In the genomic region with DNA sequence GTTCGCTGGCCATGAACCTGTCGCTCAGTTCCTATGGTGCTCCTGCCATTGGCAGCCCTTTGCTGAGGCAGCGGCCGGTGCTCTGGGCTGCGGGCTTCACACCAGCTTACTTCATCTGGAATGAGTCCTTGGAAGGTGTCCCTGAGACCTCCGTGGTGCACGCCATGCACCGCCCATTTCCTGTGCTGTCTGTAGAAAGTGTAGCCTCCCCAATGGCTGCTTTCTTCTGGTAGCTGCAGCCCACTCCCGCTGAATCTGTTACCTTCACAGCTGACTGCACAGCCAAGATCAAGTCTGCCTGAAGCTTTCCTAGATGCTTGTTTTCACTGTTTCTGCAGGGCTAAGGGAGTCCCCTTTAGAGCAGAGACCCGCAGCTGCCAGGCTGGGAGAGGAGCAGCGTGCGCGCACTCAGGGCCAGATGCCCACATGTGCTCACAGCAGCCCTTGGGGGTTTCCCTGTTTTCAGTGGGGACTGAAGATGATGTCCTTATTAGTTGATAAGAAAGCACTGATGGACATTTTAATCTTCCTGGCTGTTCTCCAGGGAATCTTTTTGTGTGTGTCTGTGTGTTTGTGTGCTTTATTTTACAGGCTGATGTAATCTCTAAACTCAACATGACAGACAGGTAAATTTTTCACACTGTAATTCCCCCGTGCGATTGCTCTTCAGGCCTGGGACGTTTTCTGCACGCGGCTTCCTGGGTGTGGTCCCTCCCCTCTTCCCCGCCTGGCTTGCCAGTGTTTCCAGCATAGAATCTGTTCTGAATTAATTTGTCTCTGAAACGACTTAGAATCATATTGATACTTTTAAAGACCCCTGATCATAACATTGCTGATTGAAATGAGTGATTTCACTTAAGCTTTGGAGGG, we compare ENCODE assay signal across 9 mouse cellular contexts. TPM values are rescaled to one million over a fixed set of nuclear protein-coding genes. Genes with fewer than 3 reads are reported as not detected.
DNase-seq lines count a peak whose midpoint lies in the region; ATAC-seq and TF ChIP-seq lines count a peak whose summit lies in the region.
"Had no signal": no experiment of that assay in that cellular context is flagged by ENCODE, and none has a peak within 500 bp of the region (broad histone marks: within the 10 kb centered on the region; RNA-seq: fewer than 3 reads in every experiment).

No protein-coding gene starts in this region.

- TF ChIP-seq EP300 in CH12.LX (IDR thresholded peaks at IDR 0.05; ENCODE audit: low read length), result no peak; the same call in 1 of the 2 replicates

- 74% methylated on average over 20 of the region's 20 CpGs for WGBS in hindbrain, embryonic 16.5 days
- 89% methylated on average over 20 of the region's 20 CpGs for WGBS in hindbrain, embryonic 11.5 days
- WGBS in embryonic facial prominence, embryonic 13.5 days, result 61% methylated on average over 20 of the region's 20 CpGs

- no peak overlapping the region for H3K9ac ChIP-seq in hindbrain, embryonic 16.5 days (ENCODE audit: low read depth, low read length)
- no peak overlapping the region for H3K9ac ChIP-seq in hindbrain, embryonic 11.5 days (ENCODE audit: low read depth, low read length)
- H3K9ac ChIP-seq in CH12.LX (ENCODE audit: insufficient read depth, low read depth), result peak overlapping the region; percentile 46
- peak overlapping the region; percentile 37 for H3K9ac ChIP-seq in embryonic facial prominence, embryonic 13.5 days
- H3K9ac ChIP-seq: lung, embryonic 14.5 days had no signal

- H3K4me1 ChIP-seq in hindbrain, embryonic 16.5 days (ENCODE audit: control insufficient read depth, insufficient read depth, low read depth, low read length), result no peaks in the 10 kb centered on the region; the same call in none of the 2 replicates
- no peaks in the 10 kb centered on the region for H3K4me1 ChIP-seq in hindbrain, embryonic 11.5 days (replicated peaks; ENCODE audit: control insufficient read depth, insufficient read depth, low read length)
- H3K4me1 ChIP-seq in CH12.LX (ENCODE audit: control insufficient read depth in 1 of 2, insufficient read depth in 2 of 2), result peaks cover 21 to 52% of the 10 kb centered on the region in 2 experiments
- peaks cover 17% of the 10 kb centered on the region for H3K4me1 ChIP-seq in embryonic facial prominence, embryonic 13.5 days

- TF ChIP-seq CTCF in CH12.LX (conservative IDR thresholded peaks at IDR 0.05 in 1 of 2, IDR thresholded peaks at IDR 0.05 in 1 of 2; ENCODE audit: low read depth in 2 of 2, low read length in 2 of 2), result no peak

- dilution Hi-C loops in CH12.LX (cut with MboI; ENCODE audit: extremely low pct_ligation_motif_present, extremely low pct_unique_long_range_greater_than_20kb, low sequenced_read_pairs), result no loop called here

- no peak for TF ChIP-seq POLR2A in CH12.LX (IDR thresholded peaks at IDR 0.05; ENCODE audit: low read depth, low read length)

- DNase-seq in hindbrain, embryonic 11.5 days (ENCODE audit: low spot score), result no peak
- DNase-seq in A20 (ENCODE audit: low read depth, low spot score) (peak; percentile 88), CH12.LX (ENCODE audit: extremely low read depth) (peak; percentile 77)
- no peak for DNase-seq in lung, postnatal 4 days
- no peak for DNase-seq in c-Kit-positive CD71-positive TER-119-positive erythroid progenitor cells, embryonic 14.5 days (ENCODE audit: low spot score)
- no peak for DNase-seq in left cerebral cortex, adult 18-20 months (ENCODE audit: low spot score in 2 of 2)
- DNase-seq: lung, embryonic 14.5 days had no signal

- in situ Hi-C loops in CH12.LX (cut with MboI; ENCODE audit: low pct_ligation_motif_present, low pct_unique_long_range_greater_than_20kb, low sequenced_read_pairs), result no loop called here

- H3K4me3 ChIP-seq in hindbrain, embryonic 16.5 days (ENCODE audit: low read length), result no peak overlapping the region
- H3K4me3 ChIP-seq in hindbrain, embryonic 11.5 days (ENCODE audit: low read depth, low read length), result no peak overlapping the region
- no peak overlapping the region for H3K4me3 ChIP-seq in CH12.LX (replicated peaks in 1 of 3; ENCODE audit: low read depth in 2 of 3, low read length in 2 of 3, poor library complexity in 1 of 3)
- no peak overlapping the region for H3K4me3 ChIP-seq in embryonic facial prominence, embryonic 13.5 days

- no peaks in the 10 kb centered on the region for H3K27me3 ChIP-seq in hindbrain, embryonic 16.5 days (replicated peaks; ENCODE audit: control insufficient read depth, insufficient read depth, low read length)
- H3K27me3 ChIP-seq in hindbrain, embryonic 11.5 days (ENCODE audit: control insufficient read depth, insufficient read depth, low read length), result no peaks in the 10 kb centered on the region
- H3K27me3 ChIP-seq in CH12.LX (replicated peaks), result no peaks in the 10 kb centered on the region
- no peaks in the 10 kb centered on the region for H3K27me3 ChIP-seq in embryonic facial prominence, embryonic 13.5 days

- H3K9me3 ChIP-seq in hindbrain, embryonic 16.5 days (ENCODE audit: control insufficient read depth, low read length), result no peaks in the 10 kb centered on the region
- no peaks in the 10 kb centered on the region for H3K9me3 ChIP-seq in hindbrain, embryonic 11.5 days (ENCODE audit: control insufficient read depth, low read length)
- H3K9me3 ChIP-seq in CH12.LX (replicated peaks; ENCODE audit: low read length), result no peaks in the 10 kb centered on the region
- no peaks in the 10 kb centered on the region for H3K9me3 ChIP-seq in embryonic facial prominence, embryonic 13.5 days

- ATAC-seq in hindbrain, embryonic 16.5 days, result peak; percentile 50; the same call in 1 of the 2 replicates
- no peak for ATAC-seq in hindbrain, embryonic 11.5 days (ENCODE audit: low FRiP score)
- ATAC-seq in embryonic facial prominence, embryonic 13.5 days (ENCODE audit: insufficient number of reproducible peaks, insufficient read depth, low FRiP score, low TSS enrichment, low read depth), result no peak

- H3K36me3 ChIP-seq in hindbrain, embryonic 16.5 days (ENCODE audit: control insufficient read depth, insufficient read depth, low read length), result peaks cover 12% of the 10 kb centered on the region
- peaks cover 6% of the 10 kb centered on the region for H3K36me3 ChIP-seq in hindbrain, embryonic 11.5 days (ENCODE audit: control insufficient read depth, insufficient read depth, low read length)
- peaks cover 67 to 85% of the 10 kb centered on the region in 2 experiments for H3K36me3 ChIP-seq in CH12.LX (replicated peaks in 1 of 2; ENCODE audit: control insufficient read depth in 1 of 2, insufficient read depth in 1 of 2, low read length in 1 of 2)
- peaks cover 76% of the 10 kb centered on the region for H3K36me3 ChIP-seq in embryonic facial prominence, embryonic 13.5 days

- H3K27ac ChIP-seq in hindbrain, embryonic 16.5 days (ENCODE audit: low read depth, low read length), result peak overlapping the region; percentile 31; the same call in 1 of the 2 replicates
- no peak overlapping the region for H3K27ac ChIP-seq in hindbrain, embryonic 11.5 days (ENCODE audit: low read depth, low read length)
- H3K27ac ChIP-seq in CH12.LX (ENCODE audit: insufficient read depth, low read depth), result peak overlapping the region; percentile 86
- H3K27ac ChIP-seq in embryonic facial prominence, embryonic 13.5 days, result peak overlapping the region; percentile 75

- no peak for TF ChIP-seq RAD21 in CH12.LX (IDR thresholded peaks at IDR 0.05; ENCODE audit: low read depth, low read length)

- H3K79me2 ChIP-seq in CH12.LX (replicated peaks; ENCODE audit: control insufficient read depth, extremely low read depth, insufficient read depth, poor library complexity, severe bottlenecking), result no peaks in the 10 kb centered on the region

- no peak overlapping the region for H3K4me2 ChIP-seq in hindbrain, embryonic 16.5 days (ENCODE audit: low read length)
- H3K4me2 ChIP-seq in hindbrain, embryonic 11.5 days (replicated peaks; ENCODE audit: low read depth, low read length), result no peak overlapping the region
- peak overlapping the region; percentile 25 for H3K4me2 ChIP-seq in CH12.LX (ENCODE audit: insufficient read depth, low read depth, poor library complexity, severe bottlenecking)
- no peak overlapping the region for H3K4me2 ChIP-seq in embryonic facial prominence, embryonic 13.5 days
- H3K4me2 ChIP-seq: lung, embryonic 14.5 days had no signal

TF ChIP-seq in CH12.LX, 34 proteins besides CTCF, POLR2A, EP300 and RAD21 (continues in another document):
- TF ChIP-seq SIN3A (IDR thresholded peaks at IDR 0.05; ENCODE audit: low read length), result peak; percentile 51
- TF ChIP-seq PAX5 (IDR thresholded peaks at IDR 0.05; ENCODE audit: low read length), result no peak
- TF ChIP-seq BHLHE40 (IDR thresholded peaks at IDR 0.05; ENCODE audit: low read depth, low read length), result peak; percentile 79
- no peak; the same call in 1 of the 2 replicates for TF ChIP-seq NELFE (IDR thresholded peaks at IDR 0.05; ENCODE audit: low read depth, low read length)
- peak; percentile 46 for TF ChIP-seq TCF12 (IDR thresholded peaks at IDR 0.05; ENCODE audit: low read depth, low read length)
- no peak for TF ChIP-seq ZC3H11A (IDR thresholded peaks at IDR 0.05; ENCODE audit: low read depth, low read length)

RNA-seq across cellular contexts. Expression of a gene that starts 24.6 kb away (rescaled TPM):
- 18.7 and 19.9 TPM in 2 replicates for polyA plus RNA-seq in hindbrain, embryonic 16.5 days (2015; fragmentation: Nextera tagmentation; extraction: Ambion mirVana)
- 15.7 and 21.8 TPM in 2 replicates for polyA plus RNA-seq in hindbrain, embryonic 11.5 days (2014; fragmentation: Nextera tagmentation; extraction: Ambion mirVana)
- total RNA-seq in CH12.LX (2012; rRNA removed) (21.2 and 26.0 TPM in 2 replicates), CH12.LX (2014; rRNA removed) (12.9 and 14.5 TPM in 2 replicates)
- 20.6 and 25.0 TPM in 2 replicates for polyA plus RNA-seq in CH12.LX (2012; ENCODE audit: insufficient read length, low read depth)
- 21.7 and 22.5 TPM in 2 replicates for polyA plus RNA-seq in embryonic facial prominence, embryonic 13.5 days (2015; fragmentation: Nextera tagmentation; extraction: Ambion mirVana)
- 10 to 100 TPM; 26.2 to 32.4 TPM for total RNA-seq in left cerebral cortex, adult 18-20 months (2021)

RNA-seq across cellular contexts. Expression of a gene that starts 46.3 kb away (rescaled TPM):
- polyA plus RNA-seq in hindbrain, embryonic 16.5 days (2015; fragmentation: Nextera tagmentation; extraction: Ambion mirVana), result 112 and 115 TPM in 2 replicates
- 120 and 140 TPM in 2 replicates for polyA plus RNA-seq in hindbrain, embryonic 11.5 days (2014; fragmentation: Nextera tagmentation; extraction: Ambion mirVana)
- total RNA-seq in CH12.LX (2012; rRNA removed) (39.2 and 50.4 TPM in 2 replicates), CH12.LX (2014; rRNA removed) (45.3 and 45.6 TPM in 2 replicates)
- polyA plus RNA-seq in CH12.LX (2012; ENCODE audit: insufficient read length, low read depth), result 37.6 and 40.8 TPM in 2 replicates
- 88.4 and 91.9 TPM in 2 replicates for polyA plus RNA-seq in embryonic facial prominence, embryonic 13.5 days (2015; fragmentation: Nextera tagmentation; extraction: Ambion mirVana)
- total RNA-seq in left cerebral cortex, adult 18-20 months (2021), result 10 to 100 TPM; 57.9 to 58.9 TPM

RNA-seq across cellular contexts. Expression of a gene that starts 46.5 kb away (rescaled TPM):
- polyA plus RNA-seq in hindbrain, embryonic 16.5 days (2015; fragmentation: Nextera tagmentation; extraction: Ambion mirVana), result 30.5 and 33.6 TPM in 2 replicates
- polyA plus RNA-seq in hindbrain, embryonic 11.5 days (2014; fragmentation: Nextera tagmentation; extraction: Ambion mirVana), result 13.5 and 15.0 TPM in 2 replicates
- total RNA-seq in CH12.LX (2012; rRNA removed), result 8.6 and 10.5 TPM in 2 replicates
- total RNA-seq in CH12.LX (2014; rRNA removed), result 7.2 and 9.1 TPM in 2 replicates
- polyA plus RNA-seq in CH12.LX (2012; ENCODE audit: insufficient read length, low read depth), result 22.8 and 23.0 TPM in 2 replicates
- polyA plus RNA-seq in embryonic facial prominence, embryonic 13.5 days (2015; fragmentation: Nextera tagmentation; extraction: Ambion mirVana), result 15.4 TPM in 2 replicates
- 10 to 100 TPM; 76.0 to 84.0 TPM for total RNA-seq in left cerebral cortex, adult 18-20 months (2021)

Comparison
In these comparisons a context has a peak if more than half of its experiments do, and no peak if none do; other contexts are left out.
1. H3K9ac ChIP-seq: peak in CH12.LX (single experiment) and embryonic facial prominence, embryonic 13.5 days (single experiment); none in hindbrain, embryonic 16.5 days (single experiment) and hindbrain, embryonic 11.5 days (single experiment).
2. DNase-seq: peak in A20 (single experiment) and CH12.LX (single experiment); none in hindbrain, embryonic 11.5 days (single experiment), lung, postnatal 4 days (0 of 2), c-Kit-positive CD71-positive TER-119-positive erythroid progenitor cells, embryonic 14.5 days (single experiment) and left cerebral cortex, adult 18-20 months (0 of 2).